Mouse (Mus musculus): Measurements from ENCODE around the gene Plekhj1. TPM values are rescaled to one million over a fixed set of nuclear protein-coding genes. Genes with fewer than 3 reads are reported as not detected.
"Not testable (repeated sequence)": the region's sequence is repeated elsewhere in the genome, so short reads cannot be mapped to it uniquely, and the experiment has no call there.

Plekhj1 gene
- total RNA-seq (2021) = 10 to 100 TPM; 27.4 to 29.7 TPM

GRCm38 (mm10) chr10:80798150-80799006 lies at the start of gene Plekhj1, which contains the start of gene Sf3a2:
TSS of gene Plekhj1 (minus strand) at chr10:80798626.
TSS of gene Sf3a2 (plus strand) at chr10:80798198.
- DNase-seq (ENCODE audit: low spot score) = peak; percentile 91
- intact Hi-C loops (cut with DNase I) = loop anchor here (2.0 kb wide), 1 partner anchor 28 kb away; the partner anchor contains the start of gene Oaz1

- intact Hi-C loops (cut with DNase I) = no loop called here
- DNase-seq (ENCODE audit: low spot score) = no peak
Observed at GRCm38 (mm10) chr10:80845732-80846131, 47.3 kb upstream of the Plekhj1 start.

- intact Hi-C loops (cut with DNase I) = no loop called here
- no peak for DNase-seq (ENCODE audit: low spot score)
Observed at GRCm38 (mm10) chr10:80845055-80845693, 46.7 kb upstream of the Plekhj1 start.

GRCm38 (mm10) chr10:80843931-80844547 lies 45.6 kb upstream of the Plekhj1 start, which contains the start of gene Lingo3:
TSS of gene Lingo3 (minus strand) at chr10:80844039.
- intact Hi-C loops (cut with DNase I) = no loop called here
- no peak for DNase-seq (ENCODE audit: low spot score)

- no peak for DNase-seq (ENCODE audit: low spot score)
- intact Hi-C loops (cut with DNase I) = no loop called here
Observed at GRCm38 (mm10) chr10:80843087-80843930, 44.9 kb upstream of the Plekhj1 start.

GRCm38 (mm10) chr10:80842334-80842733 lies 43.9 kb upstream of the Plekhj1 start:
- no peak for DNase-seq (ENCODE audit: low spot score)
- intact Hi-C loops (cut with DNase I) = no loop called here

- intact Hi-C loops (cut with DNase I) = no loop called here
Observed at GRCm38 (mm10) chr10:80841685-80842084, 43.3 kb upstream of the Plekhj1 start.

GRCm38 (mm10) chr10:80839848-80840247 lies 41.4 kb upstream of the Plekhj1 start:
- DNase-seq (ENCODE audit: low spot score) = no peak
- intact Hi-C loops (cut with DNase I) = no loop called here

More at GRCm38 (mm10) chr10:80841685-80842084, 43.3 kb upstream of the Plekhj1 start:
- no peak for DNase-seq (ENCODE audit: low spot score)

GRCm38 (mm10) chr10:80838346-80838912 lies 40.0 kb upstream of the Plekhj1 start:
- DNase-seq (ENCODE audit: low spot score) = no peak
- intact Hi-C loops (cut with DNase I) = no loop called here

GRCm38 (mm10) chr10:80837827-80838226 lies 39.4 kb upstream of the Plekhj1 start:
- intact Hi-C loops (cut with DNase I) = no loop called here
- DNase-seq (ENCODE audit: low spot score) = no peak

- DNase-seq (ENCODE audit: low spot score) = no peak
- intact Hi-C loops (cut with DNase I) = no loop called here
Observed at GRCm38 (mm10) chr10:80836949-80837379, 38.5 kb upstream of the Plekhj1 start.

- no peak for DNase-seq (ENCODE audit: low spot score)
- intact Hi-C loops (cut with DNase I) = no loop called here
Observed at GRCm38 (mm10) chr10:80835617-80836016, 37.2 kb upstream of the Plekhj1 start.

- intact Hi-C loops (cut with DNase I) = no loop called here
- no peak for DNase-seq (ENCODE audit: low spot score)
Observed at GRCm38 (mm10) chr10:80832818-80833217, 34.4 kb upstream of the Plekhj1 start.

GRCm38 (mm10) chr10:80831136-80831535 lies 32.7 kb upstream of the Plekhj1 start:
- DNase-seq (ENCODE audit: low spot score) = no peak
- intact Hi-C loops (cut with DNase I) = no loop called here

GRCm38 (mm10) chr10:80829359-80830278 lies 31.2 kb upstream of the Plekhj1 start:
- intact Hi-C loops (cut with DNase I) = no loop called here
- DNase-seq (ENCODE audit: low spot score) = no peak

GRCm38 (mm10) chr10:80828587-80828986 lies 30.2 kb upstream of the Plekhj1 start:
- DNase-seq (ENCODE audit: low spot score); intact Hi-C loops (cut with DNase I): not testable (repeated sequence)

GRCm38 (mm10) chr10:80827870-80828420 lies 29.5 kb upstream of the Plekhj1 start:
- DNase-seq (ENCODE audit: low spot score) = no peak
- intact Hi-C loops (cut with DNase I) = loop anchor here (2.0 kb wide), 1 partner anchor 29 kb away; the partner anchor contains the start of genes Plekhj1 and Sf3a2
